Mouse (Mus musculus) bone marrow, adult 2 months (tissue): ENCODE measurements at regions not wholly inside any gene's neighbourhood (a gene's known extent, or its start where the extent isn't known, plus 50 kb on each side); places are given as distances from the start of the nearest gene placed in this dataset.

Source experiments
- CTCF ChIP-seq: fragments of 200-500 bp; IDR thresholded peaks from 2 replicates; pipeline ENCODE4 v1.5.1; 2011; ENCODE audit warnings: low read length, control low read depth; ENCODE audit not compliant: control insufficient read depth, insufficient read depth
- POLR2A ChIP-seq: fragments of 200-500 bp; IDR thresholded peaks from 2 replicates; pipeline ENCODE4 v1.6.1; 2011; ENCODE audit warnings: low read depth, mild to moderate bottlenecking, control low read depth, low read length, borderline replicate concordance; ENCODE audit not compliant: control insufficient read depth

- TF ChIP-seq POLR2A (no peak), CTCF (no peak)
These were observed 59.1 kb upstream of the Wnt7b start for GRCm38 (mm10) chr15:85641120-85642080.
